Mouse (Mus musculus) stomach, postnatal 0 days (tissue): ENCODE measurements at regions not wholly inside any gene's neighbourhood (a gene's known extent, or its start where the extent isn't known, plus 50 kb on each side); places are given as distances from the start of the nearest gene placed in this dataset.

Experiments
- CTCF ChIP-seq: IDR thresholded peaks from 2 replicates; pipeline ENCODE4 v1.5.1; 2016; ENCODE audit warnings: antibody characterized with exemption, low read depth, mild to moderate bottlenecking, moderate library complexity
- EP300 ChIP-seq: optimal IDR thresholded peaks from 2 replicates; pipeline ENCODE3; 2016; ENCODE audit warnings: antibody characterized with exemption

- TF ChIP-seq CTCF: no peak
- TF ChIP-seq EP300: no peak
Observed at GRCm38 (mm10) chr5:4664918-4665317, 92.9 kb downstream of the Fzd1 start.
